Mouse (Mus musculus) E14TG2a.4 (cell line): ENCODE data around the gene Cited4.

Source experiments
- CTCF ChIP-seq: conservative IDR thresholded peaks from 2 replicates; pipeline ENCODE4 v1.5.1; 2014; ENCODE audit warnings: low read length
- NANOG ChIP-seq: IDR thresholded peaks from 2 replicates; pipeline ENCODE4 v1.6.1; 2014; ENCODE audit warnings: borderline replicate concordance, low read length, mixed read lengths
- POU5F1 ChIP-seq: IDR thresholded peaks from 2 replicates; pipeline ENCODE4 v1.6.1; 2014; ENCODE audit warnings: low read length, borderline replicate concordance

DNA sequence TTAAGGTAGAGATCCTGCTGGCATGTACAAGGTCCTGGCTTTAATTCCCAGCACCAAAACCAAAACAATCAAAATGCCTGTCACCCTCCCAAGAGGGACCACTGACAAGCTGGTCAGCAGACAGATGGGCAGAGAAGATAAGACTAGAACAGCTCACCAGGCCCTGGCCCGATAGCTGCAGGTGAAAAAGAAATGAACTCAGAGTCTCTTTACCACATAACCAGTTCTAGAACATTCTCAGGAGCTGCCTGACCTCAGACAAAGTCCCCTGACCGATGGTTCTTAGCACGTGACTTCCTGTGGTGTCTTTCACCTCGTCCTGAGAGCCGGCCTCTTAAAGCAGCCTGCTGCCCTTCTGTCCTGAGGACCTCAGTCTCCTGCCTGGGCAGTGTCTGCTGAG is 3.2 kb downstream of the Cited4 start:
- TF ChIP-seq CTCF: no peak
- no peak for TF ChIP-seq NANOG
- no peak for TF ChIP-seq POU5F1
